Mouse (Mus musculus) liver, adult 2 months (tissue): ENCODE measurements around the gene Gm12569. TPM values are rescaled to one million over a fixed set of nuclear protein-coding genes. Genes with fewer than 3 reads are reported as not detected.
A peak's percentile ranks its signal among the peaks of the same experiment; 100 is the strongest.

ENCODE experiments used
- DNase-seq: peaks from one replicate; pipeline ENCODE4 v3.0.0-alpha.2; 2011; ENCODE audit warnings: low read depth, low spot score; ENCODE audit errors: extremely low read depth
- H3K27ac ChIP-seq: fragments of 200-500 bp; replicated peaks from 2 replicates; pipeline ENCODE4 v1.5.1; 2012; ENCODE audit warnings: low read depth, mild to moderate bottlenecking, control low read depth, inconsistent platforms, low read length; ENCODE audit not compliant: insufficient read depth
- H3K27me3 ChIP-seq: fragments of 200-500 bp; 2 replicates; pipeline ENCODE4 v1.6.1; 2012; ENCODE audit warnings: mild to moderate bottlenecking, moderate library complexity, low read length, inconsistent platforms; ENCODE audit not compliant: control insufficient read depth, insufficient read depth
- H3K36me3 ChIP-seq: fragments of 200-500 bp; 2 replicates; pipeline ENCODE4 v1.6.1; 2012; ENCODE audit warnings: low read length, inconsistent platforms; ENCODE audit not compliant: control insufficient read depth, insufficient read depth
- H3K4me1 ChIP-seq: fragments of 200-500 bp; 2 replicates; pipeline ENCODE4 v1.6.1; 2011; ENCODE audit warnings: low read length; ENCODE audit not compliant: control insufficient read depth, insufficient read depth
- H3K4me3 ChIP-seq: fragments of 200-500 bp; 2 replicates; pipeline ENCODE4 v1.5.1; 2011; ENCODE audit warnings: low read depth, mild to moderate bottlenecking, control low read depth, low read length, moderate library complexity; ENCODE audit not compliant: insufficient read depth
- H3K79me2 ChIP-seq: fragments of 200-500 bp; 2 replicates; pipeline ENCODE4 v1.6.1; 2012; ENCODE audit warnings: inconsistent platforms, mild to moderate bottlenecking, low read length, moderate library complexity; ENCODE audit not compliant: control insufficient read depth, insufficient read depth
- H3K9ac ChIP-seq: fragments of 200-500 bp; 2 replicates; pipeline ENCODE4 v1.6.1; 2012; ENCODE audit warnings: low read depth, mild to moderate bottlenecking, control low read depth, inconsistent platforms, low read length
- CTCF ChIP-seq: fragments of 200-500 bp; IDR thresholded peaks from 2 replicates; pipeline ENCODE4 v1.5.1; 2011; ENCODE audit warnings: low read depth, low read length, control low read depth
- POLR2A ChIP-seq: fragments of 200-500 bp; IDR thresholded peaks from 2 replicates; pipeline ENCODE4 v1.6.1; 2011; ENCODE audit warnings: low read length, control low read depth; ENCODE audit not compliant: insufficient read depth; ENCODE audit errors: extremely low read depth
- WGBS: fragments of 180-500 bp; shearing (Covaris S2); methylation state at CpG from one replicate; pipeline ENCODE4 v1.1.7; 2018; 5-methylcytosine and 5-hydroxymethylcytosine counted together
- polyA plus RNA-seq: library from polyadenylated mRNA; depleted of rRNA; stranded (reverse); fragments of >200 nt; gene quantifications from 2 replicates; pipeline ENCODE4 v1.2.3, GENCODE M21; 2012; rRNA removed
- total RNA-seq: library from RNA; depleted of rRNA; stranded (reverse); fragments of >200 nt; gene quantifications from 2 replicates; pipeline ENCODE4 v1.2.3, GENCODE M21; 2014; rRNA removed

Gene Gm12569
- not detected in 2 replicates for total RNA-seq
- not detected in 2 replicates for polyA plus RNA-seq

DNA sequence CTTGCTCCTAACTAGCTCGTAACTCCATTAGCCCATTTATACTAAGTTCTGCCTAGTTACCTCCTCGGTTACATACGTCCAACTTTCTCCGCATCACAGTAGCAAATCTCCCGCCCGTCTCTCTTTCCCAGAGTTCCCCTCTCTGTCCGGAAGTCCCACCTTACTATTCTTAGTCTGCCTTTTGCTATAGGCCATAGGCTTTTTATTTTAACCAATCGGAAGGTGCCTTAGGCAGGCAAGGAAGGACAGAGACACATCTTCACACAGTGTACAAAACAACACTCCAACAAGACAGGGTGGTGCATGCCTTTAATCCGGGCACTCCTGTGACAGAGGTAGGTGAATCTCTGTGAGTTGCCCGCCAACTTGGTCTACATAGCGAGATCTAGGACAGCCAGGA is at the start of gene Gm12569:
TSS of gene Gm12569 (plus strand) at position 166 of the 400 bp plus-strand sequence.
- H3K9ac ChIP-seq, result no peak within 1 kb of the TSS
- WGBS, result 93% methylated on average over 11 of the region's 11 CpGs

DNA sequence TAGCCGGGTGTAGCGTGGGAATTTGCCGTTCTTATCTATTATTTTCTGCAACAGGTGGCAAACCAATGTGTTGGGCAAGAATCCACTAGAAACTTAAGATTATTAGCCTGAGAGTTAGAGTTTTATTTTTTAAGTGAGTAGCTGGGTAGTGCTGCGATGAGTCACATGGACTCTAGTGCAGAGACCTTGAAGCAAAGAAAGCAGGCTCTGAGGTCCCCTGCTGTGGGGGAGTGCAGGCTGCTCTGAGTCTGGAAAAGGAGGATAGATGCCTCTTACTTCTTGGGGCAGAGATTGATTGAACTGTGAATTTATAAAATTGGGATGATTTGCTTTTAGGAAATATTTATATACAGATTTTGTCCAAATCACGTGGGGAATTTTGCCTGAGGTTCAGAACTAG is 17.5 kb upstream of the Gm12569 start:
- 86% methylated on average over 5 of the region's 5 CpGs for WGBS
- TF ChIP-seq CTCF (no peak), POLR2A (no peak)
- no peak overlapping the region for H3K9ac ChIP-seq
- no peak for DNase-seq
- H3K36me3 ChIP-seq, result no peaks in the 10 kb centered on the region
- no peak overlapping the region for H3K27ac ChIP-seq
- no peaks in the 10 kb centered on the region for H3K79me2 ChIP-seq
- no peaks in the 10 kb centered on the region for H3K4me1 ChIP-seq
- no peak overlapping the region for H3K4me3 ChIP-seq
- no peaks in the 10 kb centered on the region for H3K27me3 ChIP-seq

More for the DNA sequence above, at the start of gene Gm12569:
- no peaks in the 10 kb centered on the region for H3K36me3 ChIP-seq
- no peak within 1 kb of the TSS for H3K4me3 ChIP-seq
- H3K4me1 ChIP-seq, result no peaks in the 10 kb centered on the region
- no peak within 1 kb of the TSS for H3K27ac ChIP-seq
- DNase-seq, result no peak
- TF ChIP-seq CTCF (no peak), POLR2A (no peak)
- H3K27me3 ChIP-seq, result no peaks in the 10 kb centered on the region
- H3K79me2 ChIP-seq, result no peaks in the 10 kb centered on the region

DNA sequence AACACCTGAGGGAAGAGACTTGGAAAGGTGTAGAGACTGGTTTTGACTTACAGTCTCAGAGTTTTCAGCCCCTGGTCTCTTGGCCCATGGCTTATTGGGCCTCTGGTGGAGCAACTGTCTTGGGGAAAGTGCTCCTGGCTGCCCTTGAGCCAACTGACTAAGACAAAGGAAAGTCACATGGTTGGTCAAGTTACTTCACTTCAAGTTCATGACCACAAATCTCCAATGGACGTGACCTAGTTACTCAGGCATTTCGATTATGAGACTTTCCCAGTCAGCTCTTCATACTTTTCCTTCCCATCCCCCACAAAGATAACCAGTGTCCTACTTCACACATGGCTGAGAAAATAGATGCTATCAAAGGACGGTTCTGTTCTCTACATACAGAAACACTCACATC is 12.5 kb upstream of the Gm12569 start:
- Histone ChIP-seq H3K9ac (no peak overlapping the region), H3K4me1 (no peaks in the 10 kb centered on the region), H3K4me3 (no peak overlapping the region), H3K36me3 (no peaks in the 10 kb centered on the region), H3K79me2 (no peaks in the 10 kb centered on the region), H3K27me3 (no peaks in the 10 kb centered on the region), H3K27ac (no peak overlapping the region)
- no peak for TF ChIP-seq CTCF
- no peak for TF ChIP-seq POLR2A
- no peak for DNase-seq
- 86% methylated on average over 3 of the region's 3 CpGs for WGBS

DNA sequence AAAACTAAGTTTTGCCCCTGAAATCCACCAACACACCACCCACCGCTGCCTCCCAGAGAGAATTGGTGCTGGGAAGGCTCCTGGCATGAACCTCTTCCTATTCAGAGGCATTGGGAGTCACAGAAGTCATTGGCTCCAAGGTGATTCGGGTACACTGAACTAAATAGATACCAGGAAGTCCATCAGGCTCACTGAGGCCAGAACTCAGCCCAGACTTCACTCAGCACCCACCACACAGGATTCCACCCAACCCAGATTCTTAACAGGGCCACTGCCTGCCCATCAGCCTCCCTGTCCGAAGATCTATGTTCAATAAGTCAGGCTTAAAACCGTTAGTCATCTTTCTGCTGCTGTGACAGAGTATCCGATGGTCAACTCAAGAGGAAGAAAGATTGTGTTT is 8.8 kb upstream of the Gm12569 start:
- Histone ChIP-seq H3K79me2 (no peaks in the 10 kb centered on the region), H3K36me3 (no peaks in the 10 kb centered on the region), H3K27ac (no peak overlapping the region), H3K9ac (no peak overlapping the region), H3K4me1 (no peaks in the 10 kb centered on the region), H3K27me3 (no peaks in the 10 kb centered on the region), H3K4me3 (no peak overlapping the region)
- TF ChIP-seq CTCF, result no peak
- no peak for TF ChIP-seq POLR2A
- WGBS, result 83% methylated on average over 5 of the region's 5 CpGs
- no peak for DNase-seq

DNA sequence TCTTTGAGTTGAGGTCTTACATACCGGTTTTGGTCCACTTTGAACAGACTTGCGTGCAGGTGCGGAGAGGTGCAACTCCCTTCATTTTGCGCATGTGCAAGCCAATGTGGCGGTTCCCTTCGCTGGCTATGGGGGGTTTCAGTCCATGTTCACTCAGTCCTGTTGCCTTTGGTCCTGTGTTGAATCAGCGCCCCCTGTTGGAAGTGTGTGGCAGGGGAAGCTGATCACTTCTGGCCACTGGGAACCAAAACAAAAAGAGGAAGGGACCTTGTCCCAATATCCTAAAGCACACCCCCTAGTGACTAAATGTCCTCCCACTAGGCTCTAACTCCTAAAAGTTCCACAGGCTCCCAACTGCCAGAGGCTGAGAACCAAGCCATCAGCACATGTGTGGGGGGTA is 6.3 kb upstream of the Gm12569 start:
- Histone ChIP-seq H3K27ac (no peak overlapping the region), H3K36me3 (no peaks in the 10 kb centered on the region), H3K9ac (no peak overlapping the region), H3K4me1 (no peaks in the 10 kb centered on the region), H3K27me3 (no peaks in the 10 kb centered on the region), H3K4me3 (no peak overlapping the region), H3K79me2 (no peaks in the 10 kb centered on the region)
- no peak for DNase-seq
- TF ChIP-seq CTCF (0 out of 2 replicates have a peak, but pooled peaks have one; percentile 15), POLR2A (no peak)
- WGBS, result 82% methylated on average over 7 of the region's 7 CpGs

DNA sequence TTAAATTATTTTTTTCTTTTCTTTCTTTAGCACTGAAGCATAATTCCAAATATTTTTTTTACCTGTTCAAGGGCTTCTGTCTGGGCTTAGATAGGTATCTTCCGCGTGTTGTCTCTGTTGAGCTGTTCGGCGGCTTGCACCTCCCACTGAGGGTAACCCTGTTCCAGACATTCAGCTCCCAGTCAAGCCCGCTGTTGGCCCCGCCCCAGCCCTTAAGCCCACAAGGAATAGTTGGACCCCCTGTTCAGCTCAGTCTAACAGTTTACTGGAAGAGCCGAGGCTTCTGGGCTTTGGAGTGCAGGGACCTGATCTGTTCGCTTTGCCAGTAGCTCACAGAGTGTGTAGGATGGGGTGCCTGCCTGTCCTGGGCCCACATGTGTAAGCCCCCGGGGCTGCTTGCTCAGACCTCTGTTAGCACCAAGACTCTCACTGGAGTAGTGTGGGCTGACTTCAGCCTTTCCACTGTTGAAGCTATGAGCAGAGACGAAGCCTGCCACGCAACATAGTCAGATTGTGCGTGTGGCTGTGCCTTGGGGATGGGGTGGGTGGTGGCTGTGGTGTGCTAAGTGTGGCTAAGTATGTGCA is 785 bp upstream of the Gm12569 start:
- Histone ChIP-seq H3K36me3 (no peaks in the 10 kb centered on the region), H3K9ac (no peak overlapping the region), H3K4me3 (no peak overlapping the region), H3K4me1 (no peaks in the 10 kb centered on the region), H3K27me3 (no peaks in the 10 kb centered on the region), H3K27ac (no peak overlapping the region), H3K79me2 (no peaks in the 10 kb centered on the region)
- 90% methylated on average over 12 of the region's 12 CpGs for WGBS
- TF ChIP-seq POLR2A, result no peak
- TF ChIP-seq CTCF, result no peak
- DNase-seq, result no peak
